Mouse (Mus musculus): Measurements from ENCODE around the gene C2cd4c. TPM values are rescaled to one million over a fixed set of nuclear protein-coding genes. Genes with fewer than 3 reads are reported as not detected.

Gene C2cd4c
- total and polyA plus RNA-seq, 3 experiments, result 0.01 TPM; not detected in 2

DNA sequence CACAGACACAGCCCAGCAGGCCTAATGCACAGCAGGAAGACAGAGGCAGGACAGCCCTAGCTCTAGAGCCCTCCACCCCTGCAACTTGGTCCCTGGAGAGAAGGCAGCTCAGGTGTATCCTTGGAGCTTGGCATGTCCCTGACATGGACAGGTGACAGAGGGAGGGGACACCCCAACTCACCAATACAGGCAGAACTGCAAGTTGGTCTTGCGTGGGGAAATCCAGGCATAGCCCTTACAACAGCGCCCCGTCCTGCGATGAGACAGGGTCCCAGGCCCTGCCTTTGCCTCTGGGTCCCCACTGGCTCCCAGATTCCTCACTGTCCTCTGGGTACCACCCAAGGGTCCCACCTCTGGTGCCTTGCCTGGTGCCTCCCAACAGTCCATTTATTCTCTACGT, 28.1 kb downstream of the C2cd4c start:
- Histone ChIP-seq H3K27me3 (ENCODE audit: control insufficient read depth in 1 of 2, insufficient read depth in 2 of 2, low read length in 2 of 2) (no peaks in the 10 kb centered on the region), H3K27ac (ENCODE audit: control insufficient read depth, low read depth, low read length) (no peak overlapping the region), H3K36me3 (ENCODE audit: control insufficient read depth in 1 of 2, insufficient read depth in 2 of 2, low read length in 2 of 2) (peaks cover 0 to 5% of the 10 kb centered on the region in 2 experiments; a peak in 2 of 4 replicates), H3K4me1 (ENCODE audit: control insufficient read depth in 1 of 2, insufficient read depth in 2 of 2, low read length in 2 of 2) (peaks cover 3 to 15% of the 10 kb centered on the region in 2 experiments), H3K9ac (ENCODE audit: control insufficient read depth, low read depth, low read length, poor library complexity, severe bottlenecking) (no peak overlapping the region), H3K79me2 (ENCODE audit: control insufficient read depth, insufficient read depth, low read length, poor library complexity) (no peaks in the 10 kb centered on the region), H3K9me3 (replicated peaks; ENCODE audit: insufficient read depth, low read length) (no peaks in the 10 kb centered on the region), H3K4me3 (ENCODE audit: control insufficient read depth in 1 of 2, insufficient read depth in 1 of 2, low read depth in 2 of 2, low read length in 2 of 2) (no peak overlapping the region)
- TF ChIP-seq GABPA (IDR thresholded peaks at IDR 0.05; ENCODE audit: low read depth, low read length), result no peak
- TF ChIP-seq TAL1 (IDR thresholded peaks at IDR 0.05; ENCODE audit: low read length), result no peak
- TF ChIP-seq EP300 (IDR thresholded peaks at IDR 0.05; ENCODE audit: low read depth in 1 of 2, low read length in 2 of 2), result no peak
- TF ChIP-seq E2F4 (IDR thresholded peaks at IDR 0.05; ENCODE audit: borderline replicate concordance, low read depth, low read length), result no peak
- no peak for TF ChIP-seq ELF1 (IDR thresholded peaks at IDR 0.05; ENCODE audit: low read depth, low read length)
- TF ChIP-seq MAX (IDR thresholded peaks at IDR 0.05; ENCODE audit: low read length), result no peak
- no peak for TF ChIP-seq NRF1 (IDR thresholded peaks at IDR 0.05; ENCODE audit: insufficient read depth, low read depth, low read length, poor library complexity, severe bottlenecking)
- no peak for TF ChIP-seq TBP (IDR thresholded peaks at IDR 0.05; ENCODE audit: low read depth, low read length)
- no peak for TF ChIP-seq MEF2A (IDR thresholded peaks at IDR 0.05; ENCODE audit: extremely low read depth, insufficient replicate concordance, low read depth, low read length, poor library complexity, severe bottlenecking)
- no peak for TF ChIP-seq BHLHE40 (IDR thresholded peaks at IDR 0.05; ENCODE audit: borderline replicate concordance, low read depth, low read length)
- TF ChIP-seq ZNF384 (IDR thresholded peaks at IDR 0.05; ENCODE audit: low read depth, low read length), result no peak
- no peak for TF ChIP-seq UBTF (IDR thresholded peaks at IDR 0.05; ENCODE audit: borderline replicate concordance, insufficient read depth, low read depth, low read length)
- TF ChIP-seq ZKSCAN1 (IDR thresholded peaks at IDR 0.05; ENCODE audit: low read depth, low read length), result no peak
- TF ChIP-seq TCF12 (IDR thresholded peaks at IDR 0.05; ENCODE audit: low read depth, low read length), result no peak
- no peak for TF ChIP-seq USF2 (IDR thresholded peaks at IDR 0.05; ENCODE audit: borderline replicate concordance in 1 of 2, insufficient read depth in 1 of 2, low read depth in 1 of 2, low read length in 2 of 2)
- no peak for TF ChIP-seq USF1 (IDR thresholded peaks at IDR 0.05; ENCODE audit: low read depth, low read length)
- TF ChIP-seq POLR2A (IDR thresholded peaks at IDR 0.05; ENCODE audit: control insufficient read depth in 1 of 2, insufficient read depth in 1 of 2, low read depth in 1 of 2, low read length in 2 of 2, poor library complexity in 1 of 2), result no peak
- no peak for DNase-seq (ENCODE audit: low read depth, low spot score)

DNA sequence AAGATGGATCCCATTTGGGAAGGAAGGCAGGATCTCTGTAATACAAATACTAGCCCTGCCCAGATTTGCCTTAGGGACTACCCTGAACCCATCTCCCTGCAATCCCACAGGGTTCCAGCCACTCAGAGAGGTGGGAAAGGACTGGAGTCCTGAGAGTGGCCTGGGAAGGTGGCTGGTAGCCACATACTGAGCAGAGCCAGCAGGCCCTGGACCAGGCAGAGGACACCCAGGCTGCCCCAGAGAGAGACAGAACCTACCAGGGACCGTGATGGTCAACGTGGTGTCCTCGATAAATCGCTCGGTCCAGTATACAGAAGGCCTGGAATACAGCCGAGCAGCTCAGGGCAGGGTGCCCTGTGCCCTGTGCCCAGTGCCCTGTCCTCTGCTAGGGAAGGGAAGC, 28.7 kb downstream of the C2cd4c start:
- no peak overlapping the region for H3K9ac ChIP-seq (ENCODE audit: control insufficient read depth, low read depth, low read length, poor library complexity, severe bottlenecking)
- no peaks in the 10 kb centered on the region for H3K9me3 ChIP-seq (replicated peaks; ENCODE audit: insufficient read depth, low read length)
- H3K27ac ChIP-seq (ENCODE audit: control insufficient read depth, low read depth, low read length), result no peak overlapping the region
- H3K27me3 ChIP-seq (ENCODE audit: control insufficient read depth in 1 of 2, insufficient read depth in 2 of 2, low read length in 2 of 2), result no peaks in the 10 kb centered on the region
- no peak for DNase-seq (ENCODE audit: low read depth, low spot score)
- TF ChIP-seq RCOR1 (IDR thresholded peaks at IDR 0.05; ENCODE audit: low read depth, low read length) (no peak), CHD1 (IDR thresholded peaks at IDR 0.05; ENCODE audit: low read depth, low read length) (no peak), MAFK (IDR thresholded peaks at IDR 0.05; ENCODE audit: borderline replicate concordance, low read depth, low read length) (no peak), USF2 (IDR thresholded peaks at IDR 0.05; ENCODE audit: borderline replicate concordance in 1 of 2, insufficient read depth in 1 of 2, low read depth in 1 of 2, low read length in 2 of 2) (no peak), NRF1 (IDR thresholded peaks at IDR 0.05; ENCODE audit: insufficient read depth, low read depth, low read length, poor library complexity, severe bottlenecking) (no peak), E2F4 (IDR thresholded peaks at IDR 0.05; ENCODE audit: borderline replicate concordance, low read depth, low read length) (no peak), MAX (IDR thresholded peaks at IDR 0.05; ENCODE audit: low read length) (no peak), ZC3H11A (IDR thresholded peaks at IDR 0.05; ENCODE audit: low read depth, low read length) (no peak)
- H3K36me3 ChIP-seq (ENCODE audit: control insufficient read depth in 1 of 2, insufficient read depth in 2 of 2, low read length in 2 of 2), result peaks cover 0 to 5% of the 10 kb centered on the region in 2 experiments; a peak in 2 of 4 replicates
- H3K4me3 ChIP-seq (ENCODE audit: control insufficient read depth in 1 of 2, insufficient read depth in 1 of 2, low read depth in 2 of 2, low read length in 2 of 2), result no peak overlapping the region
- H3K79me2 ChIP-seq (ENCODE audit: control insufficient read depth, insufficient read depth, low read length, poor library complexity), result no peaks in the 10 kb centered on the region
- H3K4me1 ChIP-seq (ENCODE audit: control insufficient read depth in 1 of 2, insufficient read depth in 2 of 2, low read length in 2 of 2), result peaks cover 3 to 15% of the 10 kb centered on the region in 2 experiments
